Mouse (Mus musculus): ENCODE results near the gene 4930469K13Rik. TPM values are rescaled to one million over a fixed set of nuclear protein-coding genes. Genes with fewer than 3 reads are reported as not detected.
A peak's percentile ranks its signal among the peaks of the same experiment; 100 is the strongest.

Gene 4930469K13Rik
- polyA plus RNA-seq, 2 experiments = not detected

GRCm38 (mm10) chr11:34124852-34125251, 26.5 kb upstream of the 4930469K13Rik start:
- Histone ChIP-seq H3K36me3 (ENCODE audit: control insufficient read depth, insufficient read depth, low read length) (no peaks in the 10 kb centered on the region), H3K4me2 (replicated peaks; ENCODE audit: low read depth, low read length, severe bottlenecking) (no peak overlapping the region), H3K4me1 (ENCODE audit: control insufficient read depth, insufficient read depth, low read length) (no peaks in the 10 kb centered on the region), H3K9ac (ENCODE audit: low read depth, low read length, severe bottlenecking) (no peak overlapping the region), H3K27ac (replicated peaks; ENCODE audit: low read depth, low read length) (no peak overlapping the region), H3K27me3 (ENCODE audit: control insufficient read depth, insufficient read depth, low read length) (no peaks in the 10 kb centered on the region), H3K4me3 (replicated peaks; ENCODE audit: low read length) (no peak overlapping the region), H3K9me3 (ENCODE audit: control insufficient read depth, low read length) (no peaks in the 10 kb centered on the region)
- 35% methylated on average over 7 of the region's 7 CpGs for WGBS
- no peak for DNase-seq (ENCODE audit: low spot score)
- no peak for ATAC-seq (ENCODE audit: low FRiP score, low read depth)
- TF ChIP-seq POLR2A (IDR thresholded peaks at IDR 0.05; ENCODE audit: borderline replicate concordance, extremely low read depth, insufficient read depth, insufficient read length) = no peak

- no peak overlapping the region for H3K9ac ChIP-seq (ENCODE audit: low read depth, low read length, severe bottlenecking)
- H3K4me2 ChIP-seq (replicated peaks; ENCODE audit: low read depth, low read length, severe bottlenecking) = no peak overlapping the region
- H3K4me3 ChIP-seq (replicated peaks; ENCODE audit: low read length) = no peak overlapping the region
- no peaks in the 10 kb centered on the region for H3K36me3 ChIP-seq (ENCODE audit: control insufficient read depth, insufficient read depth, low read length)
- no peaks in the 10 kb centered on the region for H3K27me3 ChIP-seq (ENCODE audit: control insufficient read depth, insufficient read depth, low read length)
- no peak for TF ChIP-seq POLR2A (IDR thresholded peaks at IDR 0.05; ENCODE audit: borderline replicate concordance, extremely low read depth, insufficient read depth, insufficient read length)
- H3K4me1 ChIP-seq (ENCODE audit: control insufficient read depth, insufficient read depth, low read length) = no peaks in the 10 kb centered on the region
- 11% methylated on average over 2 of the region's 2 CpGs for WGBS
- ATAC-seq (ENCODE audit: low FRiP score, low read depth) (peak; percentile 53), DNase-seq (ENCODE audit: low spot score) (peak; percentile 79)
- H3K27ac ChIP-seq (replicated peaks; ENCODE audit: low read depth, low read length) = no peak overlapping the region
- no peaks in the 10 kb centered on the region for H3K9me3 ChIP-seq (ENCODE audit: control insufficient read depth, low read length)
Measured at GRCm38 (mm10) chr11:34123147-34123546, 24.8 kb upstream of the 4930469K13Rik start.

GRCm38 (mm10) chr11:34118319-34118718, 20.0 kb upstream of the 4930469K13Rik start:
- Histone ChIP-seq H3K4me1 (ENCODE audit: control insufficient read depth, insufficient read depth, low read length) (no peaks in the 10 kb centered on the region), H3K9me3 (ENCODE audit: control insufficient read depth, low read length) (no peaks in the 10 kb centered on the region), H3K36me3 (ENCODE audit: control insufficient read depth, insufficient read depth, low read length) (no peaks in the 10 kb centered on the region), H3K9ac (ENCODE audit: low read depth, low read length, severe bottlenecking) (no peak overlapping the region), H3K4me3 (replicated peaks; ENCODE audit: low read length) (no peak overlapping the region), H3K27me3 (ENCODE audit: control insufficient read depth, insufficient read depth, low read length) (no peaks in the 10 kb centered on the region), H3K4me2 (replicated peaks; ENCODE audit: low read depth, low read length, severe bottlenecking) (no peak overlapping the region), H3K27ac (replicated peaks; ENCODE audit: low read depth, low read length) (no peak overlapping the region)
- DNase-seq (ENCODE audit: low spot score) (no peak), ATAC-seq (ENCODE audit: low FRiP score, low read depth) (no peak)
- WGBS = 56% methylated on average over 3 of the region's 3 CpGs
- TF ChIP-seq POLR2A (IDR thresholded peaks at IDR 0.05; ENCODE audit: borderline replicate concordance, extremely low read depth, insufficient read depth, insufficient read length) = no peak

- Histone ChIP-seq H3K9me3 (ENCODE audit: control insufficient read depth, low read length) (no peaks in the 10 kb centered on the region), H3K4me1 (ENCODE audit: control insufficient read depth, insufficient read depth, low read length) (no peaks in the 10 kb centered on the region), H3K36me3 (ENCODE audit: control insufficient read depth, insufficient read depth, low read length) (no peaks in the 10 kb centered on the region), H3K4me2 (replicated peaks; ENCODE audit: low read depth, low read length, severe bottlenecking) (no peak overlapping the region), H3K27me3 (ENCODE audit: control insufficient read depth, insufficient read depth, low read length) (no peaks in the 10 kb centered on the region), H3K27ac (replicated peaks; ENCODE audit: low read depth, low read length) (no peak overlapping the region), H3K4me3 (replicated peaks; ENCODE audit: low read length) (no peak overlapping the region), H3K9ac (ENCODE audit: low read depth, low read length, severe bottlenecking) (no peak overlapping the region)
- 89% methylated on average over 3 of the region's 3 CpGs for WGBS
- TF ChIP-seq POLR2A (IDR thresholded peaks at IDR 0.05; ENCODE audit: borderline replicate concordance, extremely low read depth, insufficient read depth, insufficient read length) = no peak
- no peak for ATAC-seq (ENCODE audit: low FRiP score, low read depth)
- DNase-seq (ENCODE audit: low spot score) = no peak
Measured at GRCm38 (mm10) chr11:34117581-34117980, 19.2 kb upstream of the 4930469K13Rik start.

GRCm38 (mm10) chr11:34116572-34117135, 18.3 kb upstream of the 4930469K13Rik start:
- H3K4me3 ChIP-seq (replicated peaks; ENCODE audit: low read length) = no peak overlapping the region
- H3K4me2 ChIP-seq (replicated peaks; ENCODE audit: low read depth, low read length, severe bottlenecking) = no peak overlapping the region
- WGBS = 64% methylated on average over 2 of the region's 2 CpGs
- H3K4me1 ChIP-seq (ENCODE audit: control insufficient read depth, insufficient read depth, low read length) = no peaks in the 10 kb centered on the region
- ATAC-seq (ENCODE audit: low FRiP score, low read depth) = no peak
- no peaks in the 10 kb centered on the region for H3K9me3 ChIP-seq (ENCODE audit: control insufficient read depth, low read length)
- DNase-seq (ENCODE audit: low spot score) = no peak
- no peak overlapping the region for H3K27ac ChIP-seq (replicated peaks; ENCODE audit: low read depth, low read length)
- H3K9ac ChIP-seq (ENCODE audit: low read depth, low read length, severe bottlenecking) = no peak overlapping the region
- H3K27me3 ChIP-seq (ENCODE audit: control insufficient read depth, insufficient read depth, low read length) = no peaks in the 10 kb centered on the region
- H3K36me3 ChIP-seq (ENCODE audit: control insufficient read depth, insufficient read depth, low read length) = no peaks in the 10 kb centered on the region
- no peak for TF ChIP-seq POLR2A (IDR thresholded peaks at IDR 0.05; ENCODE audit: borderline replicate concordance, extremely low read depth, insufficient read depth, insufficient read length)

GRCm38 (mm10) chr11:34113760-34114159, 15.4 kb upstream of the 4930469K13Rik start:
- H3K9me3 ChIP-seq (ENCODE audit: control insufficient read depth, low read length) = no peaks in the 10 kb centered on the region
- DNase-seq (ENCODE audit: low spot score) = no peak
- H3K4me1 ChIP-seq (ENCODE audit: control insufficient read depth, insufficient read depth, low read length) = no peaks in the 10 kb centered on the region
- TF ChIP-seq POLR2A (IDR thresholded peaks at IDR 0.05; ENCODE audit: borderline replicate concordance, extremely low read depth, insufficient read depth, insufficient read length) = no peak
- no peak overlapping the region for H3K4me3 ChIP-seq (replicated peaks; ENCODE audit: low read length)
- ATAC-seq (ENCODE audit: low FRiP score, low read depth) = no peak
- H3K9ac ChIP-seq (ENCODE audit: low read depth, low read length, severe bottlenecking) = no peak overlapping the region
- H3K27me3 ChIP-seq (ENCODE audit: control insufficient read depth, insufficient read depth, low read length) = no peaks in the 10 kb centered on the region
- WGBS = 51% methylated on average over 2 of the region's 2 CpGs
- H3K36me3 ChIP-seq (ENCODE audit: control insufficient read depth, insufficient read depth, low read length) = no peaks in the 10 kb centered on the region
- no peak overlapping the region for H3K4me2 ChIP-seq (replicated peaks; ENCODE audit: low read depth, low read length, severe bottlenecking)
- H3K27ac ChIP-seq (replicated peaks; ENCODE audit: low read depth, low read length) = no peak overlapping the region
